Mouse (Mus musculus) left cerebral cortex, postnatal 10 days (tissue): ENCODE results near the gene Erf. TPM values are rescaled to one million over a fixed set of nuclear protein-coding genes. Genes with fewer than 3 reads are reported as not detected.

Source experiments
- DNase-seq, 2 experiments: peaks; one replicate each; pipeline ENCODE4 v3.0.0; 2021 to 2022; ENCODE audit warnings: low spot score in 2 of 2, mixed read lengths in 1 of 2; ENCODE audit errors: extremely low spot score in 1 of 2
- intact Hi-C: fragments of 180-260 bp; cut with DNase I; formaldehyde crosslinking; loops from one replicate; pipeline ENCODE4 v1.15.1; 2025
- total RNA-seq, 2 experiments: library from RNA; stranded (reverse); gene quantifications; 2 replicates each; pipeline ENCODE4 v1.2.3; 2021

Gene Erf
- total RNA-seq, 2 experiments from 2014 or later: 47.7 to 55.1 TPM

DNA sequence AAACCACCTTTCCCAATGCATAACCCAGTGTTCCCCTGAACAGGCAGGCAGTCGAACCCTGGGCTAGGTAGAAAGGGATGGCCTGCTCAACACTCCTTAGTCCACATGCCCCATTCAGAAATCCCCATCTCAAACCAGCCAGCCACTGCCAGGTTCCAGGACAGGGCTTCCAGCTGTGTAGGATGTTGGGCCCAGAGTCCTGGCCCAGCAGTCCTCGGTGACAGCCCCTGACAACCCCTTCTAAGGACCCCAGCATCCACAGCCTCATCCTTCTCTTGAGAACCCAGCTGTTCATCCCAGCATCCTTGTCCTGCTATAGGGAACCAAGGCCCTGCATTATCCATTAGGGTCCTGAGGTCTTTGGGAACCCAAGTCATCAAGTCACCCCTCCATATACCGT, 3.1 kb downstream of the Erf start:
- intact Hi-C loops: loop anchor here (2.0 kb wide), 1 partner anchor 27 kb away; no protein-coding TSS in a partner anchor
- no peak for DNase-seq

DNA sequence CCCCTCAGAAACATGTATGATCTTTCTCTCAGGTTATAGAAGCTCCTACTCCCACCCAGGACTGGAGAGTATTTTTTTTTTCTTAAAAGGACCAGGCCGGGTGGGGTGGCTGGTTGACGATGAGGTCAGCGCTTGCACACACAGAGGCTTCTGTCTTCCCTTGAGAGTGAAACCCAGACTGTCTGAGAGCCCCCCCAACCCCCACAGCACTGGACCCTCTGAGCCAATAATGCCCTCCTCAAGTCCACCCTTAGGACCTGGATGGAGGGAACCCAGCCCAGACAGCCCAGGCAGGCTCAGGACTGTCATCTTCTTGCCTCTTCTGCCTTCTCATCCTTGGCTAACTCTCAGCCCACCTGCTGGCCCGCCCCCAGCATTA, 3.8 kb downstream of the Erf start:
- intact Hi-C loops: loop anchor here (2.0 kb wide), 1 partner anchor 28 kb away; no protein-coding TSS in a partner anchor
- DNase-seq: peak in 1 of 2 experiments; percentile 66

GRCm38 (mm10) chr7:25246079-25246758, 4.3 kb downstream of the Erf start:
- intact Hi-C loops: loop anchor here (2.0 kb wide), 1 partner anchor 29 kb away; no protein-coding TSS in a partner anchor
- DNase-seq: peak; percentile 67 to 86

DNA sequence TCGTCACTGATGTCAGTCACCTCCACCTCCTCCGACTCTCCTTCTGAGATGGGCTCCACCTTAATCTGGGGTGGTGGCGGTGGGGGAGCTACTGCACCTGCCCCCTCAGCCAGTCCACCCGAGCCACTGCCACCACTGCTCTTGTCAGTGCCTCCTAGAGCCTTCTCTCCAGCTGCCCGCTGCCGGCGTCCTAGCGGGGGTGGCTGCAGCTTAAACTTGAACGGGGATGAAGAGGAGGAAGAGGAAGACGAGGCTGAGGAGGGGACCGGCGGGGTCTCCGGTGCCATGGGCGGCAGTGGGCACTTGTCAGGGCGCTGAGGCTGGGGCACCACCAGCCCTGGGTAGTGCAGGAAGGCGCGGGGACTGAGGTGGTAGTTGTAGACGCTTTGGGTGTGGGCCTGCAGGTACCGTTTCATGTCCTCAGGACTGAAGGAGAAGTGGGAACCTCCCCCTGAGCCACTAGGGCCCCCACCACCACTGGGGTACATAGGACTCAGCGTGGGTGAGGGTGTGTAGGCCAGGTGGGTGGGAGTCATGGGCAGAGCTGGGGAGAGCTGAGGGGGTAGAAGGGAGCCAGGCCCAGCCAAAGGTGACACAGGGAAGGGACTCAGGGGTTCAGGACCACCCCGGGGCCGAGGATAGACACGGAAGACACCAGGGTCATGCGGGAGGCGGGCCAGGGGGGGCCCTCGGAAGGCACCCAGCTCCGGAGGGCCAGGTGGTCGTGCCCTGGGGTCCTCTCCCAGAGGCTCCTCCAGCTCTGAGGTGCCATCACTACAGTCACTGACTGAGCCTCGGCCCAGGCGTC, 5.8 kb downstream of the Erf start:
- peak in 1 of 2 experiments; percentile 51 for DNase-seq
- intact Hi-C loops: loop anchor here (2.0 to 5.0 kb wide), 2 partner anchors 36 to 73 kb away; partner anchors contain the start of gene Megf8

DNA sequence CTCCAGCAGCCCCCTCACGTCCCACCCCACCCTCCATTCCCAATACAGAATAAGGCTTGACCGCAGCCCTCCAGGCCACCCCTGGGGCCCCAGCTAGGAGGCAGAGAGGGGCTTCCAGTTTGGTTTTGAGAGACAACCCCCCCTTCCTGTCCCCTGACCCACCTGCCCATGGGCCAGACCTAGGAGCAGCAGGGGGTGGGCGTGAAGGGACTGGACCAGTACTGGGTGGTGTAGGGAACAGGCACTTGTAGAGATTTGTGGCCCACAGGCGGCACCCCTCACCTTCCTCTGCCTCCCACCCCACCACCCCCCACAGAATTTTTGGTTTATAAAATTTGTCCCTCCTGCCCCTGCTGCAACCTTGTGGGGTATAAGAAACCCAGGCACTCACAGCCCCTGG, 7.2 kb downstream of the Erf start:
- no peak for DNase-seq
- intact Hi-C loops: loop anchor here (5.0 kb wide), 1 partner anchor 74 kb away; the partner anchor contains the start of gene Megf8

GRCm38 (mm10) chr7:25241062-25241461, 9.5 kb downstream of the Erf start:
- peak; percentile 84 for DNase-seq
- intact Hi-C loops: loop anchor here (5.0 kb wide), 1 partner anchor 76 kb away; the partner anchor contains the start of gene Megf8

DNA sequence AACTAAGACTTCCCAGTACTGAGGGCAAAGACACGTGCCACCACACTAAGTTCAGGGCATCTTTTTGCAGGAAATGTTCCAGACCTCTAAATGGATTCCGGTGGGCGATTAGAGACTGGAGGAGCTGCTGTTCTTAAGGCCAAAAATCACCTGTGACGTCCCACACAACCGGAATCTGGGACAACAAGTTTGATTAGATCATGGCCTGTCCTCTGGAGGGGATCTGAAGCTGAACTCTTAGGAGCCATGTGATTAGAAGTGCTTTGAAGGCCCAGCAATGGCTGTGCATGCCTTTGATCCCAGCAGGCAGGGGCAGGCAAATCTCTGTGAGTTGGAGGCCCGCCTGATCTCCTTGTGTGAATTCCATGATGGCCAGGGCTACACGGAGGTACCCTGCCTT, 9.9 kb downstream of the Erf start:
- intact Hi-C loops: loop anchor here (5.0 kb wide), 1 partner anchor 77 kb away; the partner anchor contains the start of gene Megf8
- DNase-seq: no peak

- DNase-seq: peak; percentile 89 to 91
- intact Hi-C loops: no loop called here
Observed at GRCm38 (mm10) chr7:25238829-25239623, 11.5 kb downstream of the Erf start.

DNA sequence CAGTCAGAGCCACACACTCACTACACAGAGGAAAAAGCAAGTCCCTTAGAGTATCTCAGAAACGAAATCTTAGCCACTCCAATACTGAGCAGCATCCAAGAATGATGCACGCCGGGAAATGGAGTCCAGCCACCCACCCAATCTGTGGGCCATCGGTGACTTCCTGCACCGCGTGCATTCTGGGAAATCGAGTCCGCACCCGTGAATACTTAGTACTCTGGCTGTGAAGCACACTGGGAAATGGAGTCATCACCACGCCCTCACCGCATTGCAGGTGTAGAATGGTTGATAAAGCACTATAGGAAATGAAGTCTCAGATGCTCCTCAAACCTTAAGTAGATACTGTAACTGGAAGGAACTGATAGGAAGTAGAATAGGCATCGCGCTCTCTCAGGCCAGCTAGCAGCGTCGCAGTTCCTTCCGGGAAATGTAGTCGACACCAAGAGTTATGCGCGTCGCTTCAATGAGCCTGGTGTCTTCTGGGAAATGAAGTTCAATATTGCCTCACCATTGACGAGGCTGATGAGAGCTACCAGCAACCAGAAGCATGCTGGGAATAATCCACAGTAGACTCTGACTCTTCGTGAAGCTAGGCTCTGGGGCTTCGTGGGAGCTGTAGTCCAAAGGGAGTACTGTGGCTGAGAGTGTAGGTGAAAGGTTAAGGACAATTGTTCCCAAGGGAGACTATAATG, 12.4 kb downstream of the Erf start:
- peak; percentile 94 for DNase-seq
- intact Hi-C loops: no loop called here

GRCm38 (mm10) chr7:25237249-25238014, 13.1 kb downstream of the Erf start, which contains the start of gene Gsk3a:
Gene Gsk3a, minus strand, starts transcription at chr7:25237851.
- peak; percentile 97 to 99 for DNase-seq
- intact Hi-C loops: no loop called here

DNA sequence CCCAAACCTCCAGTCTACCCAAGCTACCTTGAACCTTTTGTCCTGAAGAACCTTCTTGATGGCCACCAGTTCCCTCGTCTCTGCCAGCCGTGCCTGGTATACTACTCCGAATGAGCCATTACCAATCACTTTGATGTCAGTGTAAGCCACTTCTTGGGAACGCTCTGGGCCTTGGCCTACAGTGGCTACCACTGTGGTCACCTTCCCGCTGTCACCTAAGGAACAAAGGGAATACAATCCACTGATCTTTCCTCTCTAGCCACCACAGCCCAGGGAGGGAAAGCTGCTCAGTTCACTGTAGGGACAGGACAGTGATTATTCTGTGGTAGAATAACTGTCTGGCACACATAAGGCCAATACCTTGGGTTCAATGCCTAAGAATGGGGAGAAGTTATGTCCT, 15.0 kb downstream of the Erf start:
- DNase-seq: no peak
- intact Hi-C loops: no loop called here

DNA sequence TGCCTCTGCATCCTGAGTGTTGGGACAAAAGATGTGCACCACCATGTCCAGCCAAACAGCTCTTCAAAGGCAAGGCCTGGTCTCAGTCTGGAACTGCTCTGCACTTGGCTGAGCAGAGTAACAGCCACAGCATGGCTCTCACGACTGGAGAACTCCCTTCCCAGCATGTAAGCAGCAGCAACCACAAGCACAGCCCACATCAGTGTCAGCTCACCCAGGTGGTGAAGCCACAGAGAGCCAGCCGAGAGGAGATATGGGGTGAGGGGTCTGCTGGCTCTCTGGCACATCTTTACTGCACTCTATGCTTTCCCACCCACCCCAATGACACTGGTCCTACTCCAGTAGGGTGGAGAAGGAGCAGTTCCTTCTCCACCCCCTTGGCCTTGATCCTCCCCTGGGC, 17.5 kb downstream of the Erf start:
- DNase-seq: peak in 1 of 2 experiments; percentile 15
- intact Hi-C loops: no loop called here

- no peak for DNase-seq
- intact Hi-C loops: no loop called here
Observed at GRCm38 (mm10) chr7:25232101-25232648, 18.4 kb downstream of the Erf start.

- DNase-seq: no peak
- intact Hi-C loops: no loop called here
Observed at GRCm38 (mm10) chr7:25230690-25231285, 19.8 kb downstream of the Erf start.

DNA sequence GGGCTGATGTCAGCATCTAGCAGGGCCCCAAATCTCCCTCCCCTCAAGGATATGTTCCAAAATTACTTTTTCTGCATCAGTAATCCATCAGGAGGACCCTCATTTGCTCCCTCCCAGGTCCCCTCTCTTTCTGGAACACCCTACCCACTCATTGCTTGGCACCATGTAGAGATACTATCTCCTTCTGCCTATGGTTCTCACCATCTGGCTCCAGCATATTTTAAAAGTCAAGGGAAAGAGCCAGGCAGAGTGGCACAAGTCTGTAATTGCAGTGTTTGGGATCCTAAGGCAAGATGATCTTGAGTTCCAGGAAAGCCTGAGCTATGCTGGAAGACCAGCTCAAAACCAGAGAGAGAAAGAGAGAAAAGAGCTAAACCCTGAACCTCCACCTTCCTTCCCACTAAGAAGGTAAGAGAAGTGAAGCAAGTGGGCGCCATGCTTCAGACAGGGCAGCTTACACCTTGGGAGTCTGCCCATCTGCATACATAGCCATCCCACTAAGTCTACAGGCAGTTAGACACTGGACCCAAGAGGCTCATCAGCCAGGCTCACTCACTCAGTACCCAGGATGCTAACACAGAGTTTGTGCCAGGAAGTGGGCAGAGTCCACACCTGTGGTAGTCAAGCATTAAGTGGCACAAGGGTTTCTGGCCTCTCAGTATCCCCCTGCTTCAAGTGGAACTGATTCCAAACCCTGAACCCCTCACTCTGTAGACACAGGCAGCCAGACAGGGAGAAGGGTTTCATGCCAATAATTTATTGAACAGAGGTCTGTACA, 22.8 kb downstream of the Erf start:
- no peak for DNase-seq
- intact Hi-C loops: no loop called here

GRCm38 (mm10) chr7:25222275-25222967, 28.1 kb downstream of the Erf start:
- intact Hi-C loops: no loop called here
- no peak for DNase-seq
